8 mouse cellular contexts compared by ENCODE assay signal in the genomic region with DNA sequence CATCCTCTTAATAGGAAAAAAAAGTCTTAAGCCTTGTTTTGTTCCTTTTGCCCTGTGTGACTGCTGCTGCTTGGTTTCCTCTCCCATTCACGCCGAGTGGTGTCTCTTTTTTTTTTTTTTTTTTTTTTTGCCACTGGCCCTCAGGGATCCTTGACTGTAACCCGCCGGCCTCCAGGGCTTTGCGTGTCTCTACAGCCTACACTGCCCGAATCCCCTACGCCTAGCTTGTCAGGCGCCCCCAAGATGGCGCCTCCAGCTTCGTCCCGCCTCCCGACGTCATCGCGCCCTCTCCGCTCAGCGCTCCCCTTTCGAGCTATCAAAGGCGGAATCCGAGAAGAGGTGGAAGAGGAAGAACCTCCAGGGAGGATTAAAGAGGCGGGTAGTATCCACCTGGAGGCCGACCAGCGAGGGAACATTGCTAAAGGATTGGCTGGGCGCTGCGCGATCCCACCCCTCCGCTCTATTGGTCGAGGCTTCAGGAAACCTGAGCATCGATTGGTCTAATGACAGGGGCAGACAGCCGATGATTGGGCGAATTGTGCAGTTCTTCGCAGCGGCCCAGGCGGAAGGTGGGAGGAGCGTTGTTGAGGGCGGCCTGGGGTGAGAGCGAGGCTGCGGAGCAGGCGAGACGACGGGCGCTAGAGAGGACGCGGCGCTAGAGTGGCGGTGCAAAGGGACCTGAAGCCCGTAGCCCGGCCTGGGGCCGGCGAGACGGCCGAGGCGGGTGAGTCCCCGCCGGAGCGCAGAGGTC. TPM values are rescaled to one million over a fixed set of nuclear protein-coding genes. Genes with fewer than 3 reads are reported as not detected.
DNase-seq lines count a peak whose midpoint lies in the region; ATAC-seq and TF ChIP-seq lines count a peak whose summit lies in the region.

No protein-coding gene starts in this region.

- H3K9ac ChIP-seq in heart, embryonic 12.5 days = peak overlapping the region; percentile 92
- H3K9ac ChIP-seq in kidney, postnatal 0 days (ENCODE audit: low read depth, low read length) = peak overlapping the region; percentile 96
- peak overlapping the region; percentile 93 for H3K9ac ChIP-seq in liver, embryonic 11.5 days (ENCODE audit: low read depth, low read length)
- H3K9ac ChIP-seq in stomach, embryonic 14.5 days (replicated peaks; ENCODE audit: low read depth, low read length) = peak overlapping the region; percentile 97

- H3K4me1 ChIP-seq in heart, embryonic 12.5 days (replicated peaks) = peaks cover 37% of the 10 kb centered on the region
- H3K4me1 ChIP-seq in kidney, postnatal 0 days (replicated peaks; ENCODE audit: insufficient read depth, low read length) = peaks cover 27% of the 10 kb centered on the region
- H3K4me1 ChIP-seq in liver, embryonic 11.5 days (replicated peaks; ENCODE audit: control insufficient read depth, insufficient read depth, low read length) = peaks cover 40% of the 10 kb centered on the region
- H3K4me1 ChIP-seq in stomach, embryonic 14.5 days (ENCODE audit: control insufficient read depth, insufficient read depth, low read length) = peaks cover 22% of the 10 kb centered on the region

- ATAC-seq in erythroid progenitor cell, adult 5-6 weeks (replicated peaks; ENCODE audit: low FRiP score, poor library complexity, severe bottlenecking) = peak; percentile 94
- peak; percentile 96 for ATAC-seq in heart, embryonic 12.5 days (ENCODE audit: insufficient number of reproducible peaks, low FRiP score)
- peak; percentile 98 for ATAC-seq in kidney, postnatal 0 days (replicated peaks; ENCODE audit: low FRiP score, low read depth)
- peak; percentile 96 for ATAC-seq in liver, embryonic 11.5 days (replicated peaks; ENCODE audit: low FRiP score)
- ATAC-seq in stomach, embryonic 14.5 days (ENCODE audit: insufficient number of reproducible peaks, insufficient read depth, low FRiP score, low read depth) = peak; percentile 96

- peak overlapping the region; percentile 97 for H3K27ac ChIP-seq in heart, embryonic 12.5 days (ENCODE audit: poor library complexity, severe bottlenecking)
- H3K27ac ChIP-seq in kidney, postnatal 0 days = peak overlapping the region; percentile 94
- peak overlapping the region; percentile 92 for H3K27ac ChIP-seq in liver, embryonic 11.5 days (ENCODE audit: low read depth, low read length)
- peak overlapping the region; percentile 97 for H3K27ac ChIP-seq in stomach, embryonic 14.5 days (ENCODE audit: low read length)

- H3K36me3 ChIP-seq in heart, embryonic 12.5 days = peaks cover 26% of the 10 kb centered on the region
- peaks cover 22% of the 10 kb centered on the region for H3K36me3 ChIP-seq in kidney, postnatal 0 days (ENCODE audit: insufficient read depth, low read length)
- peaks cover 25% of the 10 kb centered on the region for H3K36me3 ChIP-seq in liver, embryonic 11.5 days (ENCODE audit: control insufficient read depth, insufficient read depth, low read length)
- peaks cover 26% of the 10 kb centered on the region for H3K36me3 ChIP-seq in stomach, embryonic 14.5 days (ENCODE audit: control insufficient read depth, insufficient read depth, low read length)

- no peaks in the 10 kb centered on the region for H3K27me3 ChIP-seq in heart, embryonic 12.5 days (replicated peaks)
- H3K27me3 ChIP-seq in kidney, postnatal 0 days (ENCODE audit: insufficient read depth, low read length) = no peaks in the 10 kb centered on the region
- H3K27me3 ChIP-seq in liver, embryonic 11.5 days (replicated peaks; ENCODE audit: control insufficient read depth, insufficient read depth, low read length) = no peaks in the 10 kb centered on the region
- no peaks in the 10 kb centered on the region for H3K27me3 ChIP-seq in stomach, embryonic 14.5 days (ENCODE audit: control insufficient read depth, insufficient read depth, low read length)

- peak overlapping the region; percentile 78 for H3K4me3 ChIP-seq in heart, embryonic 12.5 days
- H3K4me3 ChIP-seq in kidney, postnatal 0 days (replicated peaks; ENCODE audit: low read depth, low read length) = peak overlapping the region; percentile 91
- H3K4me3 ChIP-seq in liver, embryonic 11.5 days (ENCODE audit: low read depth, low read length) = peak overlapping the region; percentile 96
- H3K4me3 ChIP-seq in stomach, embryonic 14.5 days (ENCODE audit: low read depth, low read length) = peak overlapping the region; percentile 80

- H3K9me3 ChIP-seq in heart, embryonic 12.5 days (replicated peaks) = no peaks in the 10 kb centered on the region
- H3K9me3 ChIP-seq in kidney, postnatal 0 days (replicated peaks; ENCODE audit: low read length) = no peaks in the 10 kb centered on the region
- H3K9me3 ChIP-seq in liver, embryonic 11.5 days (ENCODE audit: control insufficient read depth, low read length) = no peaks in the 10 kb centered on the region
- no peaks in the 10 kb centered on the region for H3K9me3 ChIP-seq in stomach, embryonic 14.5 days (ENCODE audit: control insufficient read depth, low read depth, low read length)

- DNase-seq in CD4-positive helper T cell, adult 2 months (ENCODE audit: low read depth, low spot score) = peak; percentile 99
- peak; percentile 99 for DNase-seq in brain, embryonic 18.5 days (ENCODE audit: low read depth, low spot score)
- peak; percentile 100 for DNase-seq in kidney, postnatal 0 days (ENCODE audit: low spot score)
- DNase-seq in liver, embryonic 11.5 days (ENCODE audit: low spot score) = peak; percentile 92
- DNase-seq in naive thymus-derived CD4-positive, alpha-beta T cell, adult 2 months (ENCODE audit: low read depth) = peak; percentile 98

- whole genome bisulfite sequencing in heart, embryonic 12.5 days = under 1% methylated on average over 56 of the region's 56 CpGs
- under 1% methylated on average over 56 of the region's 56 CpGs for WGBS in kidney, postnatal 0 days
- WGBS in liver, embryonic 11.5 days = under 1% methylated on average over 56 of the region's 56 CpGs
- WGBS in stomach, embryonic 14.5 days = under 1% methylated on average over 56 of the region's 56 CpGs

- no peak for TF ChIP-seq CTCF in kidney, postnatal 0 days (IDR thresholded peaks at IDR 0.05; ENCODE audit: low read depth)

- H3K4me2 ChIP-seq in heart, embryonic 12.5 days = peak overlapping the region; percentile 80
- H3K4me2 ChIP-seq in kidney, postnatal 0 days (ENCODE audit: low read length) = peak overlapping the region; percentile 73
- peak overlapping the region; percentile 96 for H3K4me2 ChIP-seq in liver, embryonic 11.5 days
- peak overlapping the region; percentile 71 for H3K4me2 ChIP-seq in stomach, embryonic 14.5 days (replicated peaks; ENCODE audit: low read depth, low read length)

RNA-seq across cellular contexts. Expression of gene Zfp574, which starts 4.5 kb away (rescaled TPM):
- 7.5 and 7.6 TPM in 2 replicates for total RNA-seq in erythroid progenitor cell, adult 5-6 weeks (2015; ENCODE audit: low replicate concordance)
- total RNA-seq in erythroid progenitor cell, adult 5-6 weeks (2017; ENCODE audit: low replicate concordance) = 4.5 and 6.0 TPM in 2 replicates
- 24.4 and 24.5 TPM in 2 replicates for polyA plus RNA-seq in heart, embryonic 12.5 days (2016; fragmentation: Nextera tagmentation; extraction: Ambion mirVana)
- polyA plus RNA-seq in kidney, postnatal 0 days (2015; fragmentation: Nextera tagmentation; extraction: Ambion mirVana) = 23.5 and 24.9 TPM in 2 replicates
- 22.8 and 23.1 TPM in 2 replicates for polyA plus RNA-seq in liver, embryonic 11.5 days (2014; fragmentation: Nextera tagmentation; extraction: Ambion mirVana)
- 25.9 and 27.9 TPM in 2 replicates for polyA plus RNA-seq in stomach, embryonic 14.5 days (2014; fragmentation: Nextera tagmentation; extraction: Ambion mirVana)

RNA-seq across cellular contexts. Expression of gene Grik5, which starts 4.7 kb away (rescaled TPM):
- 5.4 and 12.3 TPM in 2 replicates for total RNA-seq in erythroid progenitor cell, adult 5-6 weeks (2015; ENCODE audit: low replicate concordance)
- total RNA-seq in erythroid progenitor cell, adult 5-6 weeks (2017; ENCODE audit: low replicate concordance) = 2.2 and 3.7 TPM in 2 replicates
- polyA plus RNA-seq in heart, embryonic 12.5 days (2016; fragmentation: Nextera tagmentation; extraction: Ambion mirVana) = 7.7 and 7.9 TPM in 2 replicates
- 3.4 and 3.5 TPM in 2 replicates for polyA plus RNA-seq in kidney, postnatal 0 days (2015; fragmentation: Nextera tagmentation; extraction: Ambion mirVana)
- 3.5 and 5.3 TPM in 2 replicates for polyA plus RNA-seq in liver, embryonic 11.5 days (2014; fragmentation: Nextera tagmentation; extraction: Ambion mirVana)
- polyA plus RNA-seq in stomach, embryonic 14.5 days (2014; fragmentation: Nextera tagmentation; extraction: Ambion mirVana) = 12.3 and 13.0 TPM in 2 replicates

Comparison
In these comparisons a context has a peak if more than half of its experiments do, and no peak if none do; other contexts are left out.
1. Peak in every context shown above with its lines: DNase-seq, ATAC-seq, H3K4me3 ChIP-seq and H3K27ac ChIP-seq.